Mouse (Mus musculus): ENCODE measurements around the gene Elp5.
A peak's percentile ranks its signal among the peaks of the same experiment; 100 is the strongest.

The Elp5 gene

GRCm38 (mm10) chr11:69991711-69992110, 9.4 kb upstream of the Elp5 start:
- DNase-seq (ENCODE audit: low spot score), result no peak

- DNase-seq (ENCODE audit: low spot score), result peak; percentile 98
Measured at GRCm38 (mm10) chr11:69990850-69991691, 8.8 kb upstream of the Elp5 start, which contains the start of gene Gabarap. TSS of gene Gabarap (plus strand) at chr11:69991143.

DNA sequence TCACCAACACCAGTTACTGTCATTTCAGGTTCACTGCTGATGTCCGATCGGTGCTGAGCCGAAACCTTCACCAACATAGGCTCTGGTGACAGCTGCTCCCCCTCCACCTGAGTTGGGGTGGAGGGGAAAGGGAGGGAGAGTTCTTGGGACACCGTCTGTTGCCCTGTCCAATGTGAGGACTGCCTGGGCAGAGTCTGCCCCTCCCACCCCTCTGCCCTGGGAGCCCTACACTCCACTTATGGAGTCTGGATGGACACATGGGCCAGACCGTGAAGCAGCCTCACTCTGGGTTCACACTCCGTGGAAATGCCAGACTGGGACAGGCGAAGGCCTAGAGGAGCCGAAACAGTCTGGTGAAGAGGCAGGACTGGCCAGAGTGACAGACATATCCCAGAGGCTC, 7.6 kb upstream of the Elp5 start:
- no peak for DNase-seq (ENCODE audit: low spot score)

DNA sequence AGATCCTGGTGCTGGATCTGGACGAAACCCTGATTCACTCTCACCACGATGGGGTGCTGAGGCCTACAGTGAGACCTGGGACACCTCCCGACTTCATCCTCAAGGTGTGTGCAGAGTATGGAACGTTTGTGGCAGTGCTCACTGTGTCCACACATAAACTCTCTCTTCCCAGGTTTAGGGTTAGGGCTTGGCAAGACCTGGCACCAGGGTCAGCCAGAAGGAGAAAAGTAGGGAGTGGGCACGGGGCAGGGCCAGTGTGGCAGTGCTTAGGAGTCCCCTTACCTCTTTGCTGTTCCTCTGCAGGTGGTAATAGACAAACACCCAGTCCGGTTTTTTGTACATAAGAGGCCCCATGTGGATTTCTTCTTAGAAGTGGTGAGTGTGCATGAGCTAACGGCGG, 2.1 kb upstream of the Elp5 start:
- no peak for DNase-seq (ENCODE audit: low spot score)

DNA sequence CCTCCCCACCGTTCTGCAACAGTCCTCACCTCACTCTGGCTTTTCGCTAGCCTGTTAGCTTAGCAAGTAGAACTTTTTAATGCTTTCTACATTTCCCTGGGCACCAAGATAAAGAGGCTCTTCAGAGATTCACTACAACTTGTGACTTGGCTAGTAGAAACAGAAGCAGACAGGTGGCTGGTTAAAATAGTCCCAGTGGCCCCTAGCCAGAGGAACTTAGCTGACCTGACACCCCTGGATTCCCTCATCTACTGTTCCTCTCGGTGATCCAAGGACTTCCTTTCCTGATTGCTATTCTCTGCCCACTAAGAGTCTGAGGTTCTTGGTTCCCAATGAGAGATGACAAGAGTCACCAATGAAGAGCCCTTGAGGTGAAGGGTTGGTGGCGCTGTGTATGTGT, 1.1 kb upstream of the Elp5 start:
- no peak for DNase-seq (ENCODE audit: low spot score)

DNA sequence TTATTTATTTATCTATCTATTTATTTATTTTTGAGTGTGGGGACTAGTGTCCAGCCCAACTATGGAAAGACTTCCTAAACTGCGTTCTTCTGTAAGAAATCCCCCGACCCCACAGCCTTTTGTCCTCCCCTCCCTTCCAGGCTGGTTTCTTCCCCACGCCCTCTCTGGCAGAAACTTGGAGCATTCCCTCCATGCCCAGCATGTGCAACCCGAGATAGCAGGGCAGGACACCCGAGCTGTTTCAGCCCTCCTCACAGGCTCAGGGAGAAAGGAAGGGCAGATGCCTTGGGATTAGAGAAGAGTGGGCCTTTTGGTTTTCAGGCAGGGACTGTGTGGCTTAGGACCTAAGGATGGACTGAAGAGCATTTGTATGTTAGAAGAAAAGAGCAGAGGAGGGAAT, 560 bp upstream of the Elp5 start:
- peak; percentile 49 for DNase-seq (ENCODE audit: low spot score)

DNA sequence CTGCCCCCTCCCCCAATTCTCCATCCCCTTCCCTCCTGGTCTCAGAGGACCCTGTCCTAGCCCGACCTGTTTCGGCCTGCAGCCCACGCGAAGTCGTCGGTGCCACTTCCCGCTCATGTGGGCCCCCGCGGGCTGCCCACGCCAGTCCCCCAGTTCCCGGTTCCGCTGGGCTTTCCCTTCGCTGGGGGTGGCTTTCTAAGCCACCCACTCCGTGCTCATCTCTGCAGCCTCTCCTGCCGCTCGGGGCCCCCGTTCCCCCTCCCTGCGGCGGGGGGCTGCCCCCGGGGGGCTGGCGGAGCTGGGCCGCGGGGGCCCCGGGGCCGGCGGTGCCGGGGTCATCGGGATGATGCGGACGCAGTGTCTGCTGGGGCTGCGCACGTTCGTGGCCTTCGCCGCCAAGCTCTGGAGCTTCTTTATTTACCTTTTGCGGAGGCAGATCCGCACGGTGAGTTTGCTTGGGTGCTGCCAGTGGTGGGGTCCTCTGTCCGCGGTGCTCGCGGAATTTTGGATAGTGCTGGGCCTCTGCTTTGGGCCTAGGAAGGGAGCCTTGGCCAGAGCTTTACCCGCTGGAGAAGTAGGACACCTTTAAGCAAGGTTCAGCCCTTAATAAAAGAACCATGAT, 1.1 kb downstream of the Elp5 start, which contains the start of gene Ctdnep1:
TSS of gene Ctdnep1 (plus strand) at position 16 of the 622 bp plus-strand sequence.
- no peak for DNase-seq (ENCODE audit: low spot score)

- DNase-seq (ENCODE audit: low spot score), result peak; percentile 99
Measured at GRCm38 (mm10) chr11:69980196-69981140, 1.8 kb downstream of the Elp5 start.

DNA sequence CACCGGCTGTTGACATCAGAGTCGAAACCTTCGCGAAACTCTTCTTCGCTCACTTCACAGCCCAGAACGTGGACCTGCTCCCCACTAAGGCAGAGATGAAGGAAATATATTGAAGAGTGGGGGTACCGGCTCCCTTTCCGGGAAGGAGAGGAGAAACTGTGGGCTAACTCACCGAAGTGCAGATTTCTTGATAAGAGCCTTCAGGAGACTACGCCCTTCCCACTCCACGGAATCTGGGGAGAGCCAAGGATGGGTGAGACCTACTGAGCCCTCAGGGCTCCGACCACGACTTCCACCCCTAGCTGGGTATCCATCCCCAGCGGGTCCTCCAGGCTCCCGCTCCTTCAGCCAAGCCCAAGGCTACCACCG, 2.5 kb downstream of the Elp5 start:
- DNase-seq (ENCODE audit: low spot score), result no peak

- no peak for DNase-seq (ENCODE audit: low spot score)
Measured at GRCm38 (mm10) chr11:69976271-69976670, 6.0 kb downstream of the Elp5 start.

DNA sequence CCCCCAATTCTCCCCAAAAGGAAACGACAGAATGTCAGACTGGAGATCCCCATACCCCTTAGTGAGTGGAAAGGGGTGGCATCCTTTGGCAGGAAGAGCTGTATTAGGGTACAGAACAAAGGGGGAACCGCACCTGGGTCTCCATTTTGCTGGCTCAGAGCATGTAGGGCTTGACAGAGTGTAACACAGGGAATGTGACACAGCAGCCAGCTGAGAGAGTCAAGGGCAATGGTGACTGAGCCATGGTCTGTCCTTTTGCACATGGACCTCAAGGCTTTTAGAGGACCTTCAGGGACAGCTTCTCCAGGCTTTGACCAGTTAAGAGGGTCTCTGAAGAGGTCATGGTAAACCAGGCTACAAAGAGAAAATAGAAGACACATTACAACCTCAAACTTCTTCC, 7.4 kb downstream of the Elp5 start:
- DNase-seq (ENCODE audit: low spot score), result no peak

DNA sequence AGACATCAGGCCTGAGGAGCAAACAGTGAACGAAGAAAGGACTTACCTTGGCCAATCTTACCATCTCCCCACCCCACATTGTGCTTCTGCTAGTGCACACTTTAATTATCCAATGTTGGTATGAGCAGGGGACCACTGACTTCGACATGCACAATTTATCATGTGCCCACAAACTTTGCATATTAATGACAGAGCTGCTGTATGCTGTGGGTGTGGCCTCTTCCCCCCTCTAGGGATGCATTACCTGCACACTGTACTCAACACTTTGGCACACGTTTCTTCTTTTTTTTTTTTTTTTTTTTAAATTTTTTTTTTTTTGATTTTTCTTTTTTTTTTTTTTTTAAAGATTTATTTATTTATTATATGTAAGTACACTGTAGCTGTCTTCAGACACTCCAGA, 11.5 kb downstream of the Elp5 start:
- no peak for DNase-seq (ENCODE audit: low spot score)

GRCm38 (mm10) chr11:69970222-69970621, 12.1 kb downstream of the Elp5 start:
- DNase-seq (ENCODE audit: low spot score), result no peak

DNA sequence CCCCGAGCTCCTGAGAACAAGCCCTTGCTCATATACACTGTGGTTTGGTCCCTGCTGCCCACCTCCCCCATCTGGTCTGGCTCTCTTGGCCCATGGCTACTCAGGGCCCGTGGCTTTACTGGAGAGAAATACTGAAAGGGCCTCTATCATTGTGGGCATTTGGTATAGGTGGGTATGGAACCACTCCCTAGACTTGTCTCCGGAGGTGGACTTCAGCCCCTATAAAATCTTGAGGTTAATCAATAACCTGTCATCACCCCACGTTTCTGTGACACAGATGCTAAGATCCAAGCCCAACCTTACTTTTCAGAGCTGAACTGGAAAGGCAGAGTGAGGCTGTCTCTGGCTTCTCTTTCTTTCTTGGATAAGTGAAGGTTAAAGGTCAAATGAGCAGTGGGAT, 13.5 kb downstream of the Elp5 start:
- DNase-seq (ENCODE audit: low spot score), result no peak

GRCm38 (mm10) chr11:69966860-69967517, 15.3 kb downstream of the Elp5 start:
- no peak for DNase-seq (ENCODE audit: low spot score)

DNA sequence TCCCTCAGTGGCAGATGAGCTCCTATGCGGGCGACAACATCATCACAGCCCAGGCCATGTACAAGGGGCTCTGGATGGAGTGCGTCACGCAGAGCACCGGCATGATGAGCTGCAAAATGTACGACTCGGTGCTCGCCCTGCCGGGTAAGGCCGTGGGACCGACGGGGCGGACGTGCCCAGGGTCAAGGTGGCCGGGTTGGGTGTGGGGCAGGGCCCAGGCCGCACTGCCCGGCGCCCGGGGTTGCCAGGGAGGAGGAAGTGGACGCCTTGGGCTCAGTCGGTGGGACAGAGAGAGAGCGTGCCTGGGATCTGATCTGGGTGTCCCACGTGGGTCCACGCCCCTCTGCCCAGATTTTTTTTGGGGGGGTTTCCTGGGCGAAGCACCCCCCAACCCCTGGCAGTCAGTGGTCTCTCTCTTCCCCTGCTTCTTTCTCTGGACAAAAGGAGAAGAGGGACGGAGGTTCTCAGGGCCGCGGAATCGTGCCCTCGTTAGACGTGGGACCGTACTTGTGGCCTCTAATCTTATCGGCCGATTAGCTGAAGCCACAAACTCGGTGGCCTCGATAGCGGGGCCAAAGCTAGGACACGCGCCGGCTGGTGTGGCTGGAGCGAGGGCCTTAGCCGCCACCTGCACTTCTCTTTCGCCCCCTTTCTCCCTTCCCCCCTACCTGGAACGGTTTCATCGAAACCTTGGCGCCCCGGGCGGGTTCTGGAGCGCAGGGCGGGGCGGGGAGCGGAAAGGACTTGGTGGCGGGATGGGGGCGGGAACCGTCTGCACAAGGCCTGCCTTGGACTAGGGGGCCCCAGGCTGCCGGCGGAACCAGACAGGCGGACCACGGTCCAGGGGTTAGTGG, 16.1 kb downstream of the Elp5 start:
- no peak for DNase-seq (ENCODE audit: low spot score)

DNA sequence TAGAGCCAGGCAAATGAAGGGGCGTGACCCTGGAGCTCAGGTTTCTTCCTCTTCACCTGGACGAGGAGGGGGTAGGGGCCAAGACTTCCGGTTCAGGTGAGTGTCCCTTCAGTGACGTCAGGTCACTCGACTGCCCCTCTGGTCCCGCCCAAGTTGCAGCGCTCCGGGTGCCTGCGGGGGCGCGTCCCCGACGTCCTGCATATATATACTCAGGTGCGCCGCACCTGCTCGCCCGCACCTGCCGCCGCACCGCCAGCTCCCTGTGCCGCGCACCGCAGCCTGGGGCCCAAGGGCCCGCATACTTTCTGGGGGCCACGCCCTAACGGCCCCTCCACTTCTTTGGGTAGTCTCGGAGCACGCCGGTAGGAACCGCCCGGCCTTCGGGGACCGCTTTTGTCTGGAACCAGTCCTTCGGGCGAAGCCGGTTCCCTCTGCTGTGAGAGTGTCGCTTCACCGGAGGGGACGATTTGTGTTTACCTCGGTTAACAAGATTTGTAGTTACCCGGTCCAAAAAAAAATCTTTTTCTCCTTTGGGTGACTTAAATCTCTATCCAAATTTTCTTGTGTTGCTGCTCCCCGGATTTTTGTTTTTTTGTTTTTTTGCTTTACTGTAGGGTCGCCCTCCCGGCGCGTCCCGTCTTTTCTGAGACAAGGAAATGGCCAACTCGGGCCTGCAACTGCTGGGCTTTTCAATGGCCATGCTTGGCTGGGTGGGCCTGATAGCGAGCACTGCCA, 16.9 kb downstream of the Elp5 start:
- DNase-seq (ENCODE audit: low spot score), result no peak

DNA sequence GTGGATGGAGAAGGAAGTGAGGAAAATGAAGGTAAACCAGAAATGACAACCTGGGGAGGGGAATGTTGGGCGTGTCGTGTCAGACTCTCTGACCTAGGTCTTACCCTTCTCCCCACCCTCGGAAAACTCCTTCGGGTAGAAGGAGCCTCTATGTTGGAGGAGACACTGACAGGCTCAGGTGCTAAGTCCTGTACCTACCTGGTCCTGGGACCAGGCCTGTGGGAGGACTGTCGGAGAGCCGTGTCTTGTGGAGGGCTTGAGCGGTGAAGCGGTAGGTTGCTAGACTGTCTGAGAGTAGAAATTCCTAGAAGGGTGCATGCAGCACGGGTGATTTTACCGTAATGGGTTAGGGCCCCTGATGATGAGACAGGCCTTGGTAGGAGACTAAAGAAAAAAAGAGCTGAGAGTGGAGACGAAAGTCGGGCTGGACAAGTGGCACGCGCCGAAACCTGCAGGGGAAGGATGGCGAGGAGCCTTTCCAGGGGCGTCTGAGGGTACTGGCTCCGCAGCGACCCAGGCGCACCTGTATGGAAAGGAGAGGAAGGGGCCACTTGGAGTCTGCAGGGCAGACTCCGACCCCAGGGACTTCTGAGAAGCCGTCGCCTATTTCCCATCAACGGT, 17.6 kb downstream of the Elp5 start, which contains the start of gene Cldn7:
TSS of gene Cldn7 (plus strand) at position 130 of the 621 bp plus-strand sequence.
- DNase-seq (ENCODE audit: low spot score), result no peak

DNA sequence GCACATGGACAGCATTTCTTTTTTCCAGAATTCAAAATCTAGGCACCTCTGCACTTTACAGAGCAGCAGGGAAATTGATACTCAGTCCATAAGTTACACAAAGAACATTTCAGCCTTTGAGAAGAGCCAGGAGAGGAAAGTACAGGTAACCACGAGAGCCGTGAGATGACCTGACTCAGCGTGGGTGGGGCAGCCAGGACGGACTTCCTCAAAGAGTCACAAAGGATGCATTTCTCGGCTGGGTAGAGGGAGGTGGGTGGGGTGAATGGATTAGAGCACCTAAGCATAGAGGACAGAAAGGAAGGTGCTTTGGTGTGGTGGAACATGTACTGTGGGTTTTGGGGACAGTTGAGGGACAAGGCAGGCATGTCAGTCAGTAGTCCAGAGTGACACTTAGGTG, 20.5 kb downstream of the Elp5 start:
- DNase-seq (ENCODE audit: low spot score), result no peak

- DNase-seq (ENCODE audit: low spot score), result no peak
Measured at GRCm38 (mm10) chr11:69960616-69961015, 21.7 kb downstream of the Elp5 start.
